Mouse (Mus musculus) C2C12 (cell line): ENCODE results near the gene 4930539E08Rik. TPM values are rescaled to one million over a fixed set of nuclear protein-coding genes. Genes with fewer than 3 reads are reported as not detected.

Experiments
- H3K27me3 ChIP-seq: one replicate; pipeline ENCODE4 v1.6.1; 2011; ENCODE audit not compliant: control insufficient read depth, insufficient read depth, insufficient read length
- H3K36me3 ChIP-seq: one replicate; pipeline ENCODE4 v1.6.1; 2011; ENCODE audit not compliant: control insufficient read depth, insufficient read depth
- H3K4me3 ChIP-seq: one replicate; pipeline ENCODE4 v1.5.1; 2011; ENCODE audit warnings: mild to moderate bottlenecking, control low read depth; ENCODE audit not compliant: poor library complexity, insufficient read depth, severe bottlenecking
- H3K79me2 ChIP-seq: one replicate; pipeline ENCODE4 v1.6.1; 2011; ENCODE audit not compliant: control insufficient read depth, insufficient read depth
- H3K79me3 ChIP-seq: one replicate; pipeline ENCODE4 v1.6.1; 2011; ENCODE audit warnings: low read depth, control low read depth
- H3ac ChIP-seq: one replicate; pipeline ENCODE3; 2011; ENCODE audit warnings: low read depth; ENCODE audit not compliant: control insufficient read depth, insufficient read length
- CEBPB ChIP-seq: IDR thresholded peaks from one replicate; pipeline ENCODE4 v1.6.1; 2011; ENCODE audit warnings: low read depth, mild to moderate bottlenecking, control low read depth, moderate library complexity
- CTCF ChIP-seq: IDR thresholded peaks from one replicate; pipeline ENCODE4 v1.5.1; 2011; ENCODE audit not compliant: control insufficient read depth, insufficient read depth, insufficient read length
- FOSL1 ChIP-seq: IDR thresholded peaks from one replicate; pipeline ENCODE4 v1.8.0; 2011; ENCODE audit warnings: mild to moderate bottlenecking, low read length; ENCODE audit not compliant: poor library complexity, insufficient read depth, severe bottlenecking
- MAX ChIP-seq: IDR thresholded peaks from one replicate; pipeline ENCODE4 v1.6.1; 2011; ENCODE audit warnings: mild to moderate bottlenecking, control low read depth
- MYOD1 ChIP-seq: IDR thresholded peaks from one replicate; pipeline ENCODE4 v1.6.1; 2011; ENCODE audit warnings: low read depth; ENCODE audit not compliant: control insufficient read depth, insufficient read length
- MYOG ChIP-seq: IDR thresholded peaks from one replicate; pipeline ENCODE4 v1.6.1; 2011; ENCODE audit not compliant: control insufficient read depth, insufficient read length; ENCODE audit errors: extremely low read depth
- USF1 ChIP-seq: IDR thresholded peaks from one replicate; pipeline ENCODE4 v1.6.1; 2011; ENCODE audit warnings: low read depth, mild to moderate bottlenecking, control low read depth, moderate library complexity
- polyA plus RNA-seq: library from polyadenylated mRNA; unstranded; fragments of >200 nt; fragmentation: generic; extraction: Trizol; gene quantifications from one replicate; pipeline ENCODE4 v1.2.1, GENCODE M21; 2012; ENCODE audit warnings: missing spikeins

4930539E08Rik gene
- polyA plus RNA-seq, 1 experiment: 0.01 TPM

- Histone ChIP-seq H3K4me3 (no peak overlapping the region), H3K79me2 (no peaks in the 10 kb centered on the region), H3K36me3 (no peaks in the 10 kb centered on the region), H3K27me3 (peaks cover 9% of the 10 kb centered on the region), H3K79me3 (no peaks in the 10 kb centered on the region), H3ac (no peak overlapping the region)
- TF ChIP-seq MAX (no peak), USF1 (no peak), MYOD1 (no peak), MYOG (no peak), CTCF (no peak), CEBPB (no peak), FOSL1 (no peak)
These were observed 68.0 kb downstream of the 4930539E08Rik start for GRCm38 (mm10) chr17:28846974-28847617.

Other genes with a start within 250 kb of the 4930539E08Rik start
- not detected for gene Slc26a8, start 225.1 kb downstream of the 4930539E08Rik start, polyA plus RNA-seq
- gene Mapk14, start 224.0 kb downstream of the 4930539E08Rik start, polyA plus RNA-seq: 36.7 TPM
- 0.15 TPM for gene AC170998.1, start 189.2 kb downstream of the 4930539E08Rik start, polyA plus RNA-seq
- not detected for gene Mapk13, start 146.0 kb downstream of the 4930539E08Rik start, polyA plus RNA-seq
- 10.8 TPM for gene Brpf3, start 114.2 kb downstream of the 4930539E08Rik start, polyA plus RNA-seq
- gene Pnpla1, start 56.9 kb downstream of the 4930539E08Rik start, polyA plus RNA-seq: not detected
- not detected for gene Pxt1, start 28.5 kb upstream of the 4930539E08Rik start, polyA plus RNA-seq
- gene Kctd20, start 36.6 kb upstream of the 4930539E08Rik start, polyA plus RNA-seq: 33.0 TPM
- gene Stk38, start 92.7 kb upstream of the 4930539E08Rik start, polyA plus RNA-seq: 19.2 TPM
- 235 TPM for gene Srsf3, start 117.3 kb upstream of the 4930539E08Rik start, polyA plus RNA-seq
- 236 TPM for gene Cdkn1a, start 175.7 kb upstream of the 4930539E08Rik start, polyA plus RNA-seq
- 0.06 TPM for gene Rab44, start 198.8 kb upstream of the 4930539E08Rik start, polyA plus RNA-seq